Mouse (Mus musculus) ES-E14 (cell line): ENCODE measurements around the gene Msln. TPM values are rescaled to one million over a fixed set of nuclear protein-coding genes. Genes with fewer than 3 reads are reported as not detected.

ENCODE experiments used
- DNase-seq: peaks from one replicate; pipeline ENCODE4 v3.0.0-alpha.2; 2013; ENCODE audit warnings: low read depth, low spot score
- H3K27ac ChIP-seq: 2 replicates; pipeline ENCODE4 v1.5.1; 2012; ENCODE audit warnings: low read depth, mild to moderate bottlenecking, low read length, moderate library complexity, mixed read lengths; ENCODE audit not compliant: poor library complexity, insufficient read depth, severe bottlenecking
- H3K36me3 ChIP-seq: 2 replicates; pipeline ENCODE4 v1.6.1; 2012; ENCODE audit warnings: mild to moderate bottlenecking, low read length, moderate library complexity, mixed read lengths; ENCODE audit not compliant: control insufficient read depth, poor library complexity, insufficient read depth, severe bottlenecking
- H3K4me1 ChIP-seq, 2 experiments: fragments of 150-350 bp in 1 of 2; sonication (generic) in 1 of 2; 2 replicates each; pipeline ENCODE4 v1.6.1; 2012; ENCODE audit warnings: low read length in 2 of 2, mild to moderate bottlenecking in 1 of 2, mixed read lengths in 1 of 2; ENCODE audit not compliant: control insufficient read depth in 2 of 2, insufficient read depth in 2 of 2, poor library complexity in 1 of 2
- H3K4me3 ChIP-seq, 2 experiments: fragments of 150-350 bp in 1 of 2; sonication (generic) in 1 of 2; 2 replicates each; pipeline ENCODE4 v1.5.1; 2012; ENCODE audit warnings: low read length in 2 of 2, low read depth in 1 of 2, mild to moderate bottlenecking in 1 of 2, mixed read lengths in 1 of 2; ENCODE audit not compliant: insufficient read depth in 1 of 2, poor library complexity in 1 of 2, severe bottlenecking in 1 of 2
- H3K9ac ChIP-seq: 2 replicates; pipeline ENCODE4 v1.6.1; 2012; ENCODE audit warnings: low read depth, mild to moderate bottlenecking, low read length, mixed read lengths; ENCODE audit not compliant: poor library complexity, insufficient read depth, severe bottlenecking
- H3K9me3 ChIP-seq: fragments of 150-350 bp; sonication (generic); 2 replicates; pipeline ENCODE4 v1.6.1; 2012; ENCODE audit warnings: low read depth, mild to moderate bottlenecking, low read length; ENCODE audit not compliant: control insufficient read depth, insufficient read depth
- CHD2 ChIP-seq: IDR thresholded peaks from 2 replicates; pipeline ENCODE4 v1.6.1; 2014; ENCODE audit warnings: mild to moderate bottlenecking, low read depth, low read length, inconsistent platforms
- HCFC1 ChIP-seq: IDR thresholded peaks from 2 replicates; pipeline ENCODE4 v1.6.1; 2012; ENCODE audit warnings: low read length, inconsistent platforms, borderline replicate concordance; ENCODE audit not compliant: insufficient read depth
- MAFK ChIP-seq: IDR thresholded peaks from 2 replicates; pipeline ENCODE4 v1.6.1; 2014; ENCODE audit warnings: mild to moderate bottlenecking, low read depth, low read length, inconsistent platforms; ENCODE audit not compliant: insufficient read depth
- ZC3H11A ChIP-seq: IDR thresholded peaks from 2 replicates; pipeline ENCODE4 v1.6.1; 2012; ENCODE audit warnings: low read depth, mild to moderate bottlenecking, inconsistent platforms, low read length, borderline replicate concordance
- ZNF384 ChIP-seq: IDR thresholded peaks from 2 replicates; pipeline ENCODE4 v1.6.1; 2012; ENCODE audit warnings: low read depth, low read length, inconsistent platforms
- in situ Hi-C, 2 experiments: fragments of 600-800 bp; cut with MboI; formaldehyde crosslinking; loops; one replicate each; pipeline ENCODE4 v1.15.1; 2025; ENCODE audit warnings: low sequenced_read_pairs in 2 of 2, inconsistent platforms in 1 of 2; ENCODE audit not compliant: unreplicated experiment in 2 of 2
- total RNA-seq: library from RNA; depleted of rRNA; stranded (reverse); fragments of 300-350 nt; gene quantifications from 2 replicates; pipeline ENCODE4 v1.2.3, GENCODE M21; 2012

Gene Msln
- total RNA-seq, 1 experiment, result 7.5 TPM

GRCm38 (mm10) chr17:25727265-25728008, 26.7 kb downstream of the Msln start, which contains the start of the genes Chtf18 and Rpusd1:
TSS of gene Chtf18 (minus strand) at chr17:25727419.
TSS of gene Rpusd1 (plus strand) at chr17:25727670.
- in situ Hi-C loops, result no loop called here
- 0 out of 2 replicates have a peak within 1 kb of the TSS, but pooled peaks have one; percentile 30 for H3K27ac ChIP-seq
- H3K4me1 ChIP-seq, result peaks cover 4 to 24% of the 10 kb centered on the region in 2 experiments; a peak in 2 of 4 replicates

DNA sequence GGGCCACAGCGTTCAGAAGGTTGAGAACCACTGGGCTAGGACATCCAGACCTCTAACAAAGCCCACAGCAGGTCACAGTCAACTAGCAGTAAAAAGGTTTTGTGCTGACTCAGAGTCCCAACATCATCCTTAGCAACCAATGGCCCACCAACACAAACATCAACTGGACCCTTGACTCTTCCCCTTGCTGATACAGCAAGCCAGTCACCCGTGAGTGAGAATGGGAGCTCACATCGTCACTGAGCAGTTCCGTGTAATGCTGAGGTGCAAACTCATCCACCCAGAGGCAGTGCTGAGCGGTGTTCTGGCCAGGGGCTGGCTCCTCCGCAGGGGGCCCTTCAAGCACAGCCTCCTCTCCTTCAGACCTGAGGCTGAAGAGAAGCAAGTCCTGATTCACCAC, 28.9 kb downstream of the Msln start:
- H3K4me1 ChIP-seq, result peaks cover 4 to 24% of the 10 kb centered on the region in 2 experiments; a peak in 2 of 4 replicates
- TF ChIP-seq ZC3H11A (no peak), MAFK (no peak), HCFC1 (no peak), ZNF384 (no peak), CHD2 (no peak)
- no peak overlapping the region for H3K27ac ChIP-seq
- peaks cover 47% of the 10 kb centered on the region for H3K36me3 ChIP-seq
- no peak for DNase-seq
- H3K9me3 ChIP-seq, result no peaks in the 10 kb centered on the region
- H3K4me3 ChIP-seq, result no peak overlapping the region
- in situ Hi-C loops, result no loop called here
- H3K9ac ChIP-seq, result no peak overlapping the region

More at GRCm38 (mm10) chr17:25727265-25728008, 26.7 kb downstream of the Msln start, which contains the start of the genes Chtf18 and Rpusd1:
- Histone ChIP-seq H3K36me3 (peaks cover 27% of the 10 kb centered on the region), H3K4me3 (peak within 1 kb of the TSS; percentile 84 to 98), H3K9me3 (no peaks in the 10 kb centered on the region), H3K9ac (peak within 1 kb of the TSS; percentile 93)
- peak; percentile 100 for DNase-seq
- no peak for TF ChIP-seq ZC3H11A
- no peak; the same call in 1 of the 2 replicates for TF ChIP-seq CHD2
- no peak for TF ChIP-seq ZNF384
- TF ChIP-seq MAFK, result no peak
- no peak for TF ChIP-seq HCFC1

GRCm38 (mm10) chr17:25723919-25724318, 30.3 kb downstream of the Msln start:
- Histone ChIP-seq H3K4me1 (peaks cover 4 to 24% of the 10 kb centered on the region in 2 experiments; a peak in 2 of 4 replicates), H3K36me3 (peaks cover 60% of the 10 kb centered on the region), H3K27ac (no peak overlapping the region), H3K4me3 (peak overlapping the region in 1 of 2 experiments; percentile 38; a peak in 2 of 4 replicates), H3K9ac (peak overlapping the region; percentile 55; the same call in 1 of the 2 replicates), H3K9me3 (no peaks in the 10 kb centered on the region)
- no peak for DNase-seq
- TF ChIP-seq MAFK (no peak), HCFC1 (no peak), CHD2 (no peak), ZC3H11A (no peak)
- in situ Hi-C loops, result no loop called here

GRCm38 (mm10) chr17:25723470-25723869, 30.7 kb downstream of the Msln start:
- in situ Hi-C loops, result no loop called here
- DNase-seq, result no peak
- H3K9me3 ChIP-seq, result no peaks in the 10 kb centered on the region
- peaks cover 63% of the 10 kb centered on the region for H3K36me3 ChIP-seq
- H3K4me3 ChIP-seq, result peak overlapping the region; percentile 5 to 38; a peak in 3 of 4 replicates
- TF ChIP-seq MAFK, result no peak
- TF ChIP-seq CHD2, result no peak
- no peak for TF ChIP-seq HCFC1
- no peak for TF ChIP-seq ZNF384
- TF ChIP-seq ZC3H11A, result no peak
- H3K9ac ChIP-seq, result peak overlapping the region; percentile 55; the same call in 1 of the 2 replicates
- H3K4me1 ChIP-seq, result peaks cover 4 to 22% of the 10 kb centered on the region in 2 experiments; a peak in 2 of 4 replicates
- H3K27ac ChIP-seq, result no peak overlapping the region
